Mouse (Mus musculus): Measurements from ENCODE around the gene Otx2. TPM values are rescaled to one million over a fixed set of nuclear protein-coding genes. Genes with fewer than 3 reads are reported as not detected.

Gene Otx2
- total RNA-seq, 2 experiments from 2014 or later, result not detected

DNA sequence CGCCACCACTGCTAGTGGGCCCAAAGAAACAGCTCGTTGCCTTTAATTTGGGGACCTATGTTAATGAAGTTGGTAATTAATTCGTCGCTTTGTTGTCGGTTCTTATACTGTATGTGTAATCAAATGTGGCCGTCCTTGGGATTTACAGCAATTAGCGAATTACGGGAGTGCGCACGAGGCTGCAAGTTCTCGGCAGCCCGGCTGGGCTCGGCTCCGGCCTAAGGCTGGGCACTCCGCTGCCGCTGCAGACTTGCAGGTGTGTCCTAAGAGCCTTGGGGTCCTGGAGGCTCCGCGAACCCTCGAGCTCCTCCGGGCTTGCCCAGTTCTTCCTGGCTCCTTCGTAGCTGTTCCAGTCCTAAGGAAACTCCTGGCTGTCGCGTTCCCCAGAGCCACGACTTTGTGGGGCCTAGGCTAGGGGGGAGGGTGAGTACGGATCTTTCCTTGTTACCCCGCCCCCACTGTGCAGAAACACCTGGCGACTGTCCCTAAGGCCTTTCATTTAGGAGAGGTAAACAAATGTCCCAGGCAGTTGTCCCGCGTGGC lies 4.8 kb downstream of the Otx2 start:
- DNase-seq, result no peak

DNA sequence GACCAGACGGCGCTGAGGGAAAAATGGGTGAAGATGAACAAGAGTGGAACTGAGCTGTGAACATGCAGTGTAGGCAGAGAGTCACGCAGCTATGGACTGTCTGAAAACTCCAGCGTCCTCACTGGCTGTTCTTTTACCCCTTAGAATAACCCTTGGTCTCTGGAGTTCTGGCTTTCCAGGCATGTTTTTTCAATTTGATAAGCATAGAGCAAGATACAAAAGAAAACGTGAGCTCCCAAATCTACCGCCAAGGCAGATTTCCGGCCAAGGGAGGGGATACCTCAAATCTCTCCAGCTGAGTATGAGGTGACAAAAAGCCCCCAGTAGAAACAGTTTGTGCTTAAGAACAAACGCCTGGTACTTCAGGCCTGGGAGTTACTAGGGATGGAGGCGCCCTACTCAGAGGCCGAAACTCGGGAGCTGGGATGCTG lies 5.6 kb downstream of the Otx2 start:
- DNase-seq, result no peak

DNA sequence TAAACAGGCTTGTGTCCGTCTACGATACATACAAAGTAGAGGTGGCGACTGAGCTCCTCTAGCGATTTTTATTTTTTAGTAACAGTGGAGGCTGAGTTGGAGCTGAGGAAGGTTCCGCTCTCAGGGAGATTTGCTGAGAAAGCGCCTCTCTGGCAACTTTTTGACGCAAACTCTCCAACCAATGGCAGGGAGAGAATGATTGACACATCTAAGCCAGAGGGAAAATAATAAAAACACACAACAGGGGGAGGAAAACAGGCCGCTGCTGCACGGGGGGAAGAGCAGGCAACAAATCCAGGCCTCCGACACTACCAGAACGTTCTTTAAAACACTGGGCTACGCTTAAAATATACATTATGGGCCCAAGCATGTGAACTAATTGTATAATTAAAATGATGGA lies 6.2 kb downstream of the Otx2 start:
- no peak for DNase-seq

DNA sequence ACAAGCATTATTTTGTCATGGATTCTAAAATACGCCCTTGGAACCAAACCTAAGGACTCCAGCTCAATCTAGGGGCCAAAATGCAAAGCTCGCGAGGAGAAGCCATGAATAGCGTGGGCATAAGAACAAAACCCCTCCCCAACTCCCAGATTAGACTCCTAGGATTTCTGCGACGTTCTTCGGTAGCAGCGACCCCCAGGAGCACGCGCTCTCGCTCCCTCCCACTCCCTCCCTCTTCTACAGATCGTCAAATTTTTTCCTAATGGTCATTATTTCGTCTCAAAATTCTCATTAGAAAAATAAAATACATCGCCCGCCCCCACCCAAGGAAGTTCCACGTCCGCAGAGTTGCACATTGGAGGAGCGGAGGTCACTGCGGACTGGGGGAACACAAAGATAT lies 6.8 kb downstream of the Otx2 start:
- no peak for DNase-seq

DNA sequence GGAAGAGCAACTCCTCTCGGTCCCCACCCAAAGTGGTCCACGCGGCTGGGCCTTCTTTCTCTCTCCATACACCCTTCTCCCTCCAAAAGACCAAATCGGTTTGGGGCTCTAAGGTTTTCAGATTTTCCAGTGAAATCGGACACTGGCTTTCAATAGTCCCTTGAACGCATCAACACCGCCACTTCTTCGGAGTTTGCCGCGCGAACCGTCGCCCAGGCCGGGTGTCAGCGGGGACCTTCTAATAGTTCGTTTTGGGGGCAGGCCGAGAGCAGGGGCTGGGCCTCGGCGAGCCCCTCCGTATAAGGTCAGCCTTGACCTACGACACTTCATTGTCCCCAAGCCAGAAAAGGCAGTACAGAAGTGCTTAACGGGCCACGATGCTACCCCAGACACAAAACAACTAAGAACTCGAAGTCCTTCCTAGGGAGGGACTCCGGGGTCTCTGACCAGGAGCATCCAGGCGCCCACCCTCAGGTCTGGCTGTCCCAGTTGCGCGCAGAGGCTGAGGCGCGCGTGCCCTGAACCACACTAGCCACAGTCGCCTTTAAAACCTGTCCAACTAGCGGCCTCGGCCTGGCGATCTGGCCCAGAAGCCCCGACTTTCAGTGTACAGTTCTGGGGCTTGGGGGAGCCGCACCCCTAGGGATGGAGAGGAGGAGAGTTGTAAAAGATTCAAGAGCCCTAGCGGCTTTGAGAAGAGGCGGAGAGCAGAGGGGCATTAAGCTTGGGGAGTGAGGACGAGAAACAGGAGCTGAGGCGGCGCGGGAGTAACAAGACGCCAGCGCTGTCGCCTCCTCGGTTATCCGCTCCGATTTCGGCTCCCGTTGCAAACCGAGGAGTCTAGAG lies 7.6 kb downstream of the Otx2 start:
- DNase-seq, result no peak

DNA sequence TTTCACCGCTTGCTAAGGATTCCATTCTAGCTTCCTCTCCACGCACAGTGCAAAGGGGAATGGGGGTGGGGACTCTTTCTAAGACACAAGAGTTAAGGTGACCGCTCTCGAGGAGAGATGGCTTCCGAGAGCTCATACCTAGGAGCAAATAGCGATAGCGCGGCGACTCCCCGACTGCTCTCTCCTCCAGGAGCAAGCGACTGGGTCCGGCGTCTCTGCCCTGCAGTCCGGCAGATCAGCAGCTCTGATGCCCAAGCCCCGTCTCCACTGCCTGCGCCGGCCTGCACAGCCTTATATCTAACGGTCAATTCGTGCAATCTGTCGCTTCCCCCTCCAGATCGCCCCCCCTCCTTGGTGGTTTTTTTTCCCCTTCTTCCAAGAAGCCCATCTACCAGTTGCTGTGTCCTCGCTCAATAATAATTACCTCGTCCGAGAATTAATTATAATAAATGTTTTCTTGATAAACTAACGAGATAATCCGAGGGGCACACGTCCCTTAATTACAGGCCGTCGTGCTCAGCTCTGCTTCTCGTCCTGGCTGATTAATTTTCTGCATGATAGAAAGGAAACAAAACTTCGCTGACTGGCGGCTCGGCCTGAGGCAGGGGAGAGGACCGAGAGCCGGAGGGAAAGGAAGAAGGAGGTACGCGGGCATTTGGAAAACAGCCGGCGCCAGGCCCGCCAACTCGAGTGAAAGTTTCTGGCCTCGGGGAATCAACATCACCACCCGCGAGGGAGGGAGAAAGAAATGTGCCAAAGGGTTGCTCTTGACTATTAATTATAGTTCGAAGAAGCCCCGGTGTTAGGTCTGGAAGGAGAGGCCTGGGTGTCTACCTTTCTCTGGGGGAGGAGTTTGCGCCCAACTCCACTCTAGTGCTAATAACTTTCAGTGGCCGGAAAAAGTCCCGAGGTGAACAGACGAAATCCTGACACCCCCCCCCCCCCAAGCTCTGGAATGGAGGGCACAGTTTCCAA lies 8.5 kb downstream of the Otx2 start:
- no peak for DNase-seq

DNA sequence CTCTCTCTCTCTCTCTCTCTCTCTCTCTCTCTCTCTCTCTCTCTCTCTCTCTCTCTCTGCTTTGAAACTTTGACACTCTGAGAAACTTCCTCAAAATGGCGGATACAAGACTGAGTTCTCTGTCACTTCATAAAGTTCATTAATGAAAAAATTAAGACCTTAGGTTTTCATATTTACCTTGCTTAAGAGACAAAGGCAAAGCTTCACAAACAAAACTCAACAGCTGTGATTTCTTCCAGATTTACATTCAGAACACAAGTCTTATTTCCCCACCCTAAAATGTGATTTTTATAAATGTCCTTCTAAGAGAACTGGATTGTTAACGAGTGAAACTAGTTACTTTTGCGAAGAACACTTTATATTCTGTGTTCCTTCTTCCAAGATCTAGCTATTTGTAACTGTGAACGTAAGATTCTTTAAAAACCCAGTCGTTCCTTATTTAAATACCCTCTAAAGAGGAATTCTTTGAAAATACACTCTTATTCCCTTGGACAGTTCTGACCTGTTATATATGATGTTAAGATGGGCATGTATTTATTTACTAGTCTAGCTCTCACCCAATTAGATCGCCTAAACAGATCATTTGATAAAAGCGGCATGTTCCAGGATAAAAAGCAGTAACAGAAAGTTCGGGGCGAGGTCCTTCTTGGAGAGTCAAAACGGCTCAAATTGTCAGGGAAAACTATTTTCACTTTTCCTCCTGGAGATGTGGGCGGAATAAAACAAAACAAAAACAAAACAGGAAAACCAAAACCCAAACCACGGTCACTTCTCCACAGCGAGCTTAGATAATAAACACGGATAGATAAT lies 9.4 kb downstream of the Otx2 start:
- no peak for DNase-seq

DNA sequence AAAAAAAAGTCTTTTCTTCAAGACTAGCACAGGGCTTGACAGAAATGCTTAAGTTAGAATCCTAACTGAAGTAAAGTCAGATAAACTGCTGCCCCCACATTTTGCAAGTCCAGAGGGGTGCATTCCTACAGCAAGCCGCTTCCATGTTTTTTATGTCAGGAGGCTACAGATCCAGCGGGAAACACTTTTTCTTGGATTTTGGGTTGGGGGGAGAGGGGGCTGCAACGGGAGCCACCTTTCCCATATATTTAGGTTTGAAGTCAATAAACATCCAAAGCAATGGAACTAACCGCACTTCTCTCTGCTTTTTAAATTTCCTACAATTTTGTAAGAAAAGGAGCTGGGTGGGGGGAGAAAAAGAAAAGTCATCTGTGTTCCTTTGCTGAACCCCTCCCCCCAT lies 10.1 kb downstream of the Otx2 start:
- DNase-seq, result no peak

DNA sequence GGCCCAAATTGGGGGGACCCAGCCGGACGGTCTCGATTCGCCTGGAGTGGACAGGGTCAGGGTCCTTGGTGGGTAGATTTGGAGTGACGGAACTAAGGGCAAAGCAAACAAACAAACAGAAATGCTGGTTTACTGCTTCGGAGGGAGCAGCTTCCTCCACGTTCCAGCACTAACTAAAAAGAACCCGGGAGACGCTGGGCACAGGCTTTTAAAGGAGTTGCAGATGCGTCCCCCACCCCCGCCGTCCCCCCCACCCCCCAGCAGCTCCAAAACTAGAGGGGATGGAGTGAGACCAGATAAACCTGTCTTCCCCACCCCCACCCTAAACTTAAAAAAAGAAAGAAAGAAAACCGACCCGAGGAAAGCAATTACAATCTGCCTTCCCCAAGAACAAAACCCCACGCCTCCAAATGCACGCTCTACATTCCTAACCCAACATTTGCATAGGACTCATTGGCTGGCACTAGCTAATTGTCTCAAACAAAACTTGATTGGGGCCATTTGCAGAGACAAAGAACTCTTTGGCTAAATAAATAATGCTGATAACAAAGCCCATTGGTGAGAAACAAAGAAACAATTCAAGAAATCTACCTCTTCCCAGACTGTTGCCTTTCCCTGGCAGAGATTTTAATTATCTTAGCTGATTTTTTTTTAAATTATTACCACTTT lies 10.9 kb downstream of the Otx2 start:
- no peak for DNase-seq

DNA sequence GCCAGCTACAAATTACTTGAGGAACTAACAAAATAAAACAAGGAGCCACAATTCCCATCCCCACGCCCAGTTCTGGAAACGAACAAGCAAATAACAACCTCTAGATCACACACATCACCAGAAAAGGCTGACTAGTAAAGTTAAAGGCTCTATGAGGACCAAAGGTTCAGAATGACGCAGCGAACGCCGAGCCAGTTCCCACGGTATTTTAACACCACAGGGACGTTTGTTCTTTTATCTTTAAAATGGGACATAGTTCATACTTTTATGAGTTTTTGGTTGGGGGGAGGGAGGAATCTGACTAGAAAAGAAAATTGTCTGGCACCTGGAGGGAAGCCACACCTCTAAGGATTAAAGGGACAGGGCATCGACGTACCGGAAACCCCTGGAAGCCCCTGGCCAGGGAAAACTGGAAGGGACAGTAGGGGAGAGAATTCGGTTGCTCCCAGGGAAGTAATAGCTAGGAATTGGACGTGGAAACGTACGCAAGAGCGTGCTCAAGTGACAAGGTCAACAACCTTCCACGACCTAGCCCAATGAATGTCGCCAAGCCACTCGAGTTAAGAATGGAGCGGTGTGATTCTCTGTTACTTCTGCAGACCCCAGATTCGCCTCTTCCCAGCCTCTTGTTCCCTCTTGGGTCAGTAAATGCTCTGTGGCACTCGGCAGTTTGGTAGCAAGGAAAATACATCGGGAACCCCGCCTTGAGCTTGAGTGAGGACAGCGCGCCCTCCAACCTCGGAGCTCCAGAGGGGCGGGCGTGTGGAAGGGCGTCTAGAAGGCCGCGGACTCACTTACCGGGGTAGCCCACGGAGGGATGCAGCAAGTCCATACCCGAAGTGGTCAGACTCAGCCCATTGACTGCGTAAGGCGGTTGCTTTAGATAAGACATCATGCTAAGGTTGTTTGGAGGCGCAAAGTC lies 11.7 kb downstream of the Otx2 start:
- DNase-seq, result no peak

DNA sequence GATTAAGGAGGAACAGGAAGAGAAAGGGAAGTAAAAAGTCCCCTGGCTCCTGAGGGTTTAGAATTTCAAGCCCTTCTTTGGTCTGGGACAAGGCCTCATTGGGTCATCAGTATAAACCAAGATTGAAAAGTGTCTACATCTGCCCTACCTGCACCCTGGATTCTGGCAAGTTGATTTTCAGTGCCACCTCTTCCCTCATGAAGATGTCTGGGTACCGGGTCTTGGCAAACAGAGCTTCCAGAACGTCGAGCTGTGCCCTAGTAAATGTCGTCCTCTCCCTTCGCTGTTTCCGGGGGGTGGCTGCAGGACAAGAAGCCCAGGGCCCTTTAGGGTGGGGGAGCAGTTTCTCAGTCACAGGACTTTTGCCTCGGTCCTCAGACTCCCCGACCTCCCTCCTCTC lies 12.5 kb downstream of the Otx2 start:
- no peak for DNase-seq

DNA sequence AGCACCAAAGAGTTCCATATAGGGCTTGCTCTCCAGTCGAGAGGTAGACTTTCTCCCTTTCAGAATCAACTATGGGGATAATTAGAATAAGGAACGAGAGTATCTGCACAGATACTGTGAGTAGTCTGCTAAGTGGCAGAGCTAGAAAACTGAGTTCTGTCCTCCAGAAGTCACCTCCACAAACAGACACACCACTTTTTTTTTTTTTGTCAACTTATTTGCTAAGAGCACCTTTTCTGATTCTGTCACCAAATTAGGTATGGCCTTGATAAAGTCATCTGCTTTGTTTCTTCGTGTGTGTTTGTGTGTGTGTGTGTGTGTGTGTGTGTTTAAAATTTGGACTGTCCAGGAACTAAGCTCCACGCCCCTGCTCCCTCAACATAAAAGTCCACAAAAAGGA lies 13.0 kb downstream of the Otx2 start:
- no peak for DNase-seq

DNA sequence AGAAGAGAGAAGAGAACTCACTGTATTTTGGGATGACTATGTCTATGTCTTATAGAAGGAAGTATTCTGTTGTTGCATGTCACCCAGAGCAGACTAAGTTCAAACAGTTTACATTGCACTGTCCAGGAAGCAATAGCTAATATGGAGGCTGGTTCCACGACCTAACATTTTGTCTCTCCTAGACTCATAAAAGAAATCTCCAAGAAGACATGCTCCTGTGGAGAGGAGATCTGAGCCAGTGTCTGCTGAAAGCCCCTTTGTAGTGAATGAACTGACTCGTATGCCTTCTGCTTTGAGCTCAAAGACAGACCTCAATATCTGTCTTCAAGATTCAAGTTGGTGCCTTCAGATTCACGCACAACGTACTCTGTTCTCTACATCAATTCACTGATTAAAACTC lies 14.0 kb downstream of the Otx2 start:
- DNase-seq, result no peak

DNA sequence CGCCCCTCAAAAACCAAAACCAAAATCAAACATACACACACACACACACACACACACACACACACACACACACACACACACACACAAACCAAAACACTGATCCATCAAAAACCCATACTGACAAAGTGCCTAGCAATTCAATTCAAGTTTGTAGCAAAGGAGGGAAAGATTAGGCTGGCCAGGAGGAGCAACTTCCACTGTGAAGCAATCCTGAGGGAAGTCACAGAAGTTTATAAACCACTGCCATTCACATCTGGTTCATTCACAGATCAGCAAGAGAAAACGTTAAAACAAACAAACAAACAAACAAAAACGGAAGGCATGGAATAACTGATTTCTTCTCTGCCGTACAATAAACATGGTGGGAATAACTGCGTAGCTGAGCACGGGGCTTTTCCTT lies 16.4 kb downstream of the Otx2 start:
- DNase-seq, result no peak

DNA sequence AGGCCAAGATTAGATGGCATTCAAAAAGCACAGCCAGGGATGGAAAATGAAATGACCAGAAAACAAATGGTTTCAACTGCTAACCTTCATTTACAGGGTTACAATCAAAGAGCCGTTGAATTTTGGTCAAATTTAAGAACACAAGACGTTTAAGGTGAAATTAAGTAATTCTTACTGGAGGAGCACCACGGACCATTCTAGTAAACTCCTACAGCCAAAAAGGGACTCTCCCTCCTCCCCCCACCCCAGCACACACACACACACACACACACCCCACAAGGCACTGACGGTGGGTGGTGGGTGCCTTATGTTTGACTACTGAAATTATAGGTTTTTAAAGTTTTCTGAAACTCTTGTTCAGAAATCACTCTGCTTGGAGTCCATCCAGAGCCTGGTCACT lies 16.9 kb downstream of the Otx2 start:
- DNase-seq, result no peak

DNA sequence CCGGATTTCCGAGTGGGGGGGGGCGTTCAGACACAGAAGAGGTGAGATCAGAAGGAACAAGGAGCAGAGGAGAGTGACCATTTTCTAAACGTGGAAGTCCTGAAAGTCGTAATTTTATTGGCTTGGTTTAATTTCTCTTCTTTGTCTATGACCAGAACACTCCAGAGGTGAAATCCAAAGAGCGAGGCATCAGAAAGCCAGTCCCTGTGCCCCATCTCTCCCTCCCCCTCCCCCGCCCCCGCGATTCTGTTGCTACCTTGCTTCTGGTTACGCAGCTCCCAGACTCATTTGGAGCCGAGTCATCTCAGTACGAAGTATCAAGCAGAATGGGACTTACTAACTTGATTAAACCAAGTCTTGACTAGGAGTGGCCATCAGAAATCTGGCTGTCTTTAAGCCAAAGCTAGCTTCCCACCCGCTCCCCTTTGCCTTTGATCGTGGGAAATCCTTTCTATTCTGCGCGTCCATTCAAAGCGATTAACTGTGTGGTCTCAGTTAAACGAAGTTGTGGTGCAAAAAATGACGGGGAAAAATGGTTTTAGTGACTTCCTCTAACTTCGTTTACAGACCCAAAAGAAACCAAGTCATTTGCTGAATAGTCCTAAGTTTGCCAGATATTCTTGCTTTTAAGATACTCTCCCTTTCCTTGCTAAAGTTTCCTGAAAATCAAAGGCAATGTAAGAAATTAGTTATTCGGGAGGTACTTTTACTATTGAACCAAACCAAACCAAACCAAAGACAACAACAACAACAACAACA lies 17.6 kb downstream of the Otx2 start:
- DNase-seq, result no peak

DNA sequence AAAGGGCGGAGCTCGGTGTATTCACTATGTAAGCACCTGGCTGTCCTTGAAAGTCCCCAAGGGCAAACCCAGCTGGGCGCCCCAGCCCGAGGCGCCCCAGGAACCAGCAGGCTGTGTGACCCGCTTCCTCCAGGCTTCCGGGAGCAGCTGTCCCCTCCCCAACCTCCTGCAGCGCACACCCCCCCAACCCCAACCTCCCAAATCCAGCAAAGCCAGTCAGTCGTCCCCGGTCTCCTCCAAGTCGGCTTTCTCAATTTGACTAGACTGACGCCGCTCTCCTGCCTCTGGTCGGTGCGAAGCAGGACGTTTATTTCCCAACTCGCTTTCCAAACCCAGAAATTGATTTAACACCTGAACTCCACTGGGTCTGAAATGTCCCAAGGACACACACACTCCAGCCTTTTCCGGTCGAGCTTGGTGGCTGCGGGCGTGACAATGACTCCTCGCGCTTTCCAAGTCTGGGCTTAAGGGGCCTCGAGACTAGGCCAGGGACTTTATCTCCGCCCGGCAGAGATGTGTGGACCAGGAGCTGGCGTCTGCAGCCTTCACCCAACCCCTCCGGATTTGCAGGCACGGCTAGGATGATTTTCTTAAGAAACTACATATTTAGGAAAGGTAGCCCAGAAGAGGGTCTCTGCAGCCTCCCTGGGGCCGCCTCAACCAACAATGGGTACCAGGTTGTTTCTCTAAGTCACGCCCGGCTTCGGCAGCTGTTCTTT lies 18.4 kb downstream of the Otx2 start:
- DNase-seq, result no peak

DNA sequence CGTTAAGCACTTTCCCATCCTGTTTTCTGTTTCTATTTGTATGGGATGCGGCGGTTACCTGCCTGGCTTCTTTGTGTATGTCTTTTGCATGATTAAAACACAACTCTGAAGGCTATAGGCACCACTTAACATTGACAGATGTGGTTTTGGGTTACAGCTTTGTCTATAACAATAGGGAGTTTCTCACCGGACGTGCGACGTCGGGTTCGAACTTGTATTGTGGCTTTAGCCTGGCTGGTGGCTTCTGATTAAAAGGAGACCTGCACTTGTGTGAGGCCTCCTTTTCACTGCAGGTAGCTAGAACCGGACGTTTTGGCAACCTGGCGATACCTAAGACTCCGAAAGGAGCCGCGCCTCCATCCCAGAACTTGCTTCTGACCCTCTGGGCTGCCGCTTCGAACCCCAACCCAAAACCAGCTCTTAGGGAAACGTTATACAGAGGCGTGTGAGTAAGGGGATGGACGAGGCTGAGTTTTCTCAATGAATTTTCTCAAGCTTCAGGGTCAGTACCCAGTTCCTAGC lies 19.0 kb downstream of the Otx2 start:
- DNase-seq, result no peak
